Mouse (Mus musculus): ENCODE results near the gene Schip1. TPM values are rescaled to one million over a fixed set of nuclear protein-coding genes. Genes with fewer than 3 reads are reported as not detected.
A peak's percentile ranks its signal among the peaks of the same experiment; 100 is the strongest.

Schip1 gene
- polyA plus RNA-seq, 1 experiment from 2014 or later, result 71.8 TPM

DNA sequence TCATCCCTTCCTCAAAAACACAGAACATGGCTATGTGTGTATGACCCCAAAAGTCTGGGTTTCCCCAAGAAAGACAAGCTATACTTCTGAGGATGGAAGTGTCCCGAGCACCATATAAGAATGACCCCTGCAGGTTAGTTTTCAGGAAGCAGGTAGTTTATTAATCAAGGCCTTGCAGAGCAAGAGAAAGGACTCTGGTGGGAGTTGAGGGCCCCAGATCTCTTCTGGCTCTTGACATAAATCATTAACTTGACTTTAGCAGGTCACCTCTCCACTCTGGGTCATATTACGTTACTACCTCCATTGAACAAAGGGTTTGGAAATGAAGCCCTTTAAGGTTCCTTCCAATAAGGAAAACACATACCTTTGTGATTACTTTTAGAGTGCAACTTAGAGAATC is 610.1 kb downstream of the Schip1 start:
- H3K9ac ChIP-seq (ENCODE audit: low read depth, low read length), result no peak overlapping the region
- H3K9me3 ChIP-seq (replicated peaks; ENCODE audit: low read length), result no peaks in the 10 kb centered on the region
- H3K27me3 ChIP-seq (ENCODE audit: insufficient read depth, low read length), result no peaks in the 10 kb centered on the region
- peak; percentile 11; the same call in 1 of the 2 replicates for TF ChIP-seq CTCF (IDR thresholded peaks at IDR 0.05; ENCODE audit: low read depth)
- ATAC-seq (replicated peaks; ENCODE audit: low FRiP score, low read depth) (peak; percentile 33; the same call in 1 of the 2 replicates), DNase-seq (ENCODE audit: low spot score) (no peak)
- H3K27ac ChIP-seq, result peak overlapping the region; percentile 50; the same call in 1 of the 2 replicates
- no peaks in the 10 kb centered on the region for H3K4me1 ChIP-seq (replicated peaks; ENCODE audit: insufficient read depth, low read length)
- H3K36me3 ChIP-seq (ENCODE audit: insufficient read depth, low read length), result no peaks in the 10 kb centered on the region
- no peak overlapping the region for H3K4me2 ChIP-seq (ENCODE audit: low read length)
- no peak overlapping the region for H3K4me3 ChIP-seq (replicated peaks; ENCODE audit: low read depth, low read length)
- 25% methylated on average over 2 of the region's 2 CpGs for WGBS

DNA sequence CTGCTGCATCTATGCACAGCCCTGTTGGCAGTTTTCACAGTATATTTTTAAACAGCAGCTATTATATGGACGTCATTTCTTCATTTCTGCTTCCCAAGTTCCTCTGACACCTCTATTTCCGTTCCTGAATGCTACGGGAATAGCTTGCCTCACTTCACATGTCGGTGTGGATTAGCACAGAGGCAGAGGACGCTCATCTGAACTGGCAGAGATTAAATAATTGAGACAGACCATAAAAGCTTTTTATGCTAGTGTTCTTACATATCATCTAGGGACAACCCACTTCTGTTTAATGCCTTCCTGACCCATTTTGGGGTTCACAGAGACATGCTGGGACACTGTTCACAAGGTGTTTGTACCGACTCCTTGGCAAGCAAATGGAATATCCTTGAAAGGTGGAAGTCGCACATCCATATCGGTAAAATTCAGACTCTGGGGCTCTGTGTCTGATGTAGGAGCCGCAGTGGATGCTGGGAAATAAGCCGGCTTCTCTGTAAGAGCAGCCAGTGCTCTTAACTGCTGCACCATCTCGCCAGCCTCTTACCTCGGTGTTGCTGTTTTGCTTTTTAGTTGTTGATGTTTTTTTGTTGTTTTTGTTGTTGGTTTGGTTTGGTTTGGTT is 610.7 kb downstream of the Schip1 start:
- DNase-seq (ENCODE audit: low spot score), result no peak
- no peaks in the 10 kb centered on the region for H3K27me3 ChIP-seq (ENCODE audit: insufficient read depth, low read length)
- H3K4me3 ChIP-seq (replicated peaks; ENCODE audit: low read depth, low read length), result no peak overlapping the region
- H3K4me1 ChIP-seq (replicated peaks; ENCODE audit: insufficient read depth, low read length), result no peaks in the 10 kb centered on the region
- H3K4me2 ChIP-seq (ENCODE audit: low read length), result no peak overlapping the region
- H3K27ac ChIP-seq, result peak overlapping the region; percentile 50; the same call in 1 of the 2 replicates
- H3K9ac ChIP-seq (ENCODE audit: low read depth, low read length), result no peak overlapping the region
- WGBS, result 82% methylated on average over 12 of the region's 12 CpGs
- H3K9me3 ChIP-seq (replicated peaks; ENCODE audit: low read length), result no peaks in the 10 kb centered on the region
- no peaks in the 10 kb centered on the region for H3K36me3 ChIP-seq (ENCODE audit: insufficient read depth, low read length)
- ATAC-seq (replicated peaks; ENCODE audit: low FRiP score, low read depth), result no peak
- no peak for TF ChIP-seq CTCF (IDR thresholded peaks at IDR 0.05; ENCODE audit: low read depth)

Other genes starting within 250 kb of the Schip1 start
- gene Iqcj, start 172.6 kb upstream of the Schip1 start, polyA plus RNA-seq (2015; fragmentation: Nextera tagmentation; extraction: Ambion mirVana), result not detected in 2 replicates
- 0.05 TPM in 1 of 2 replicates, not detected in the other for gene Iqschfp, start 172.6 kb upstream of the Schip1 start, polyA plus RNA-seq (2015; fragmentation: Nextera tagmentation; extraction: Ambion mirVana)